Mouse (Mus musculus) c-Kit-positive CD71-positive TER-119-negative erythroid progenitor cells, embryonic 14.5 days (primary cell): ENCODE data around the gene Gm17482.

ENCODE experiments used
- DNase-seq: peaks from one replicate; pipeline ENCODE4 v3.0.0-alpha.2; 2013; ENCODE audit warnings: low read depth

Gm17482 gene

DNA sequence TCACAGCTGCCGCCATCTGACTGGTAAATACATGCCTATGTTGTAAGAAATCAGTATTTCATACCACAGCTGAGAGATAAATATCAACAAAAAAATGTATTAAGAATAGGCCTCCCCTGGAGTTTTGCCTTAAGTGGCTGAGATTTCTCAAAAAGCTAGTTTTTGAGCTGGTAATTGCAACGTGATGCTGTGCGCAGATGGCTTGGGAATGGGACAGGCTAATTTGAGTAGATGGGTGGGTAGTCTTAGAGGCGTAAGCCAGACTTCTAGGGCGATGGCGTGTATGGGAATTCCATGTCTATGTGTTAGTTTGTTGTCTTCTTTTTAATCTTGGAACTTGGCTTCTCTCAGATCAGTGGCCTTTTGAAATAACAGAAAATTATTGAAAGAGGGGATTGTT lies 64.7 kb downstream of the Gm17482 start:
- no peak for DNase-seq

DNA sequence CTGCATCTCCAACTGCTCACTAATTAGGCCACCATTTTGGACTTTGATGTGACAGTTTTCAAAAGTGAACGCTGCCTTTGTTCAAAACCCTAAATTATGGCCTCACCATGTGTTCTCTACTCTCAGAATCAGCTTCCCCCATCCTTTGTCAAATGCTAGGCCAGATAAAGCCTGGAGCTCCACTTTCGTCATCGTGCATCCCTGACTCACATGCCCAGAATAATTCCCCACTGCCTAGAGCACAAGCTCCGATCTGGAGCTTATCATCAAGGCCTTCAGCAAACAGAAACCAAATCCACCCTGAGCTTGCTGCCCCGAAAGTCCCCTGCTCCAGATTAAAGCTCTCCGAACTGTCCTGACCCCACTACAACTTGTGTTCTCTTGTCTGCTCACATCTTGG lies 65.5 kb downstream of the Gm17482 start:
- DNase-seq = no peak

DNA sequence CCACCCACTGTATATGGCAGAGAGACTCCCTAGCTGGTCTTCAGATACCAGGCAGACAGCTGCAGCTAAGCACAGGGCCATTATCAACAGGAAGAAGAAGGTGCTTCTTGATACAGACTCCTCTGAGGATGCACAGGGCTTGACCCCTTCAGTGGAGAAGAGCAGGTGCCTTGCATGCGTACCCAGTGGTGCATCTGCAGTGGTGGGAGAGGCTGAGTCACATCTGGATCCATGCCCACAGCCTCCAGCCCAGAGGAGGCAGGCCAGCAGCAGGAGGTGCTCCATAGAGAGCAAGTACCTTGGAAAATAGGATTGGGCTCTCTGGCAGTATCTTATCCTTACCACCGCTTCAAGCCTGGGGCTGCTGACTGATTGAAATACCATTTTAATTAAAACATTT lies 66.7 kb downstream of the Gm17482 start:
- no peak for DNase-seq

DNA sequence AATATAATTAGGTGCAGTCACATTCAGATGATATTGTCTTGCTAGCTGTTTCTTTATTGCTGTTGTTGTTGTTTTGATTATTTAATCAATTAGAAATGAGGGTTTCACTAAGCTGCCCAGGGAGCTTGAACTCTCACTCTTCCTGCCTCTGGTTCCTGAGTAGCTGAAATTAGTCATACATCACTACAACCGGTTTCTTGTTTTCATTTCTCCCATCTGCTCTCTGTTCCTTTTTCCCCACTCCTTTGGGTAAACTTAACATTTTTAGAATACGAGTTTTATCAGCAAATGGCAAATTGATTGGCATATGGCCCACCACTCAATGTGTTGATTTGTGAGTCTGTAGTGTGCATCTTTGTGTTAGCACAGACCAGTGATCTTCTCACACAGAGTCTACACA lies 80.0 kb downstream of the Gm17482 start:
- no peak for DNase-seq
